Mouse (Mus musculus) Patski (cell line): Measurements from ENCODE around the gene Tgfa. TPM values are rescaled to one million over a fixed set of nuclear protein-coding genes. Genes with fewer than 3 reads are reported as not detected.

Source experiments
- ATAC-seq: fragments of 100-300 bp; one replicate; pipeline ENCODE4 v1.8.0; 2021
- CTCF ChIA-PET: fragments of 350-600 bp; sonication (Branson Sonifier 250); formaldehyde crosslinking; loops from one replicate; lab custom pipeline; 2022; ENCODE audit warnings: inconsistent platforms; lab: Charles Lee
- POLR2A ChIA-PET: fragments of 350-600 bp; sonication (Branson Sonifier 250); formaldehyde crosslinking; loops from one replicate; lab custom pipeline; 2022; ENCODE audit warnings: antibody characterized with exemption, inconsistent platforms; lab: Charles Lee
- DNase-seq: peaks from one replicate; pipeline ENCODE4 v3.0.0-alpha.2; 2011; ENCODE audit warnings: low read depth, low spot score
- H3K27me3 ChIP-seq: fragments of 371-371 bp; one replicate; pipeline ENCODE4 v1.5.1; 2021
- CTCF ChIP-seq: fragments of 100-300 bp; IDR thresholded peaks from one replicate; pipeline ENCODE4 v1.5.1; 2021
- in situ Hi-C: fragments of 300-500 bp; cut with MboI; formaldehyde crosslinking; loops from 3 replicates; pipeline ENCODE4 v1.11.1; 2018; ENCODE audit warnings: low pct_unique_long_range_greater_than_20kb, mixed read lengths
- polyA plus RNA-seq: library from polyadenylated mRNA; unstranded; gene quantifications from one replicate; pipeline ENCODE4 v1.2.3, GENCODE M21; 2021

The Tgfa gene
- polyA plus RNA-seq, 1 experiment from 2014 or later = 3.1 TPM

DNA sequence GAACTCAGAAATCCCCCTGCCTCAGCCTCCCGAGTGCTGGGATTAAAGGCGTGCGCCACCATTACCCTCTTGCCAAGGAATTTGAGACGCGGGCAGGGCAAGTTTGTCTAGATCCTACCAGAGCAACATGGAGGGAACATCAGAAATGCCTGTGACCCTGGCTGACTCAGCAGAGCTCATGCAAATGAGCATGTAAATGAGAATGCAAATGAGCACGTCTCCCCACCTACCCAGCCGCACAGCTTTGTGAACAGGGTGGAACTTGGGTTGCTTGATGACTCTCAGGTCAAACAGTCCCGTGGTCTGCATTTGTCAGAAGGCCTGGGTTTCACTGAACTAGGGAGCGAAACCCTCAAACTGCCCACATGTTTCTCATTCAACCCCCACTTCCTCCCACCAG, 128.0 kb downstream of the Tgfa start:
- H3K27me3 ChIP-seq = no peaks in the 10 kb centered on the region
- TF ChIP-seq CTCF = no peak
- no peak for DNase-seq
- ATAC-seq = no peak
- in situ Hi-C loops = no loop called here
- ChIA-PET POLR2A (interaction anchor here (0.9 to 1.1 kb wide), 2 partner anchors 131 to 143 kb away, joined by 3 to 5 read pairs; no protein-coding TSS in a partner anchor), CTCF (no interaction called here)

- in situ Hi-C loops = no loop called here
- TF ChIP-seq CTCF = no peak
- ChIA-PET POLR2A (no interaction called here), CTCF (no interaction called here)
- no peaks in the 10 kb centered on the region for H3K27me3 ChIP-seq
- DNase-seq (no peak), ATAC-seq (no peak)
Measured at GRCm38 (mm10) chr6:86324400-86324799, 129.4 kb downstream of the Tgfa start.

Other genes starting within 250 kb of the Tgfa start
- 50.1 TPM for gene Dusp11, start 233.6 kb upstream of the Tgfa start, polyA plus RNA-seq
- not detected for gene Figla, start 179.1 kb upstream of the Tgfa start, polyA plus RNA-seq
- 0.03 TPM for gene Add2, start 166.5 kb upstream of the Tgfa start, polyA plus RNA-seq
- 36.3 TPM for gene Fam136a, start 170.4 kb downstream of the Tgfa start, polyA plus RNA-seq
- gene Snrpg, start 176.1 kb downstream of the Tgfa start, polyA plus RNA-seq = 125 TPM
- gene Pcyox1, start 201.9 kb downstream of the Tgfa start, polyA plus RNA-seq = 151 TPM
- gene Tia1, start 209.0 kb downstream of the Tgfa start, polyA plus RNA-seq = 91.4 TPM
- 3.1 TPM for gene Gm44790, start 231.4 kb downstream of the Tgfa start, polyA plus RNA-seq
- 16.1 TPM for gene C87436, start 243.2 kb downstream of the Tgfa start, polyA plus RNA-seq